Mouse (Mus musculus): ENCODE measurements around the gene Fam69a.

- TF ChIP-seq CTCF (IDR thresholded peaks at IDR 0.05; ENCODE audit: low read depth) (no peak), EP300 (IDR thresholded peaks at IDR 0.05; ENCODE audit: low read depth) (no peak)
Measured at GRCm38 (mm10) chr5:107977640-107978288, 9.1 kb downstream of the Fam69a start.

Measured in heart, postnatal 0 days (tissue).